Mouse (Mus musculus): Measurements from ENCODE around the gene Eif4a3. TPM values are rescaled to one million over a fixed set of nuclear protein-coding genes. Genes with fewer than 3 reads are reported as not detected.

The Eif4a3 gene
- polyA plus RNA-seq, 1 experiment from 2014 or later = 213 TPM

DNA sequence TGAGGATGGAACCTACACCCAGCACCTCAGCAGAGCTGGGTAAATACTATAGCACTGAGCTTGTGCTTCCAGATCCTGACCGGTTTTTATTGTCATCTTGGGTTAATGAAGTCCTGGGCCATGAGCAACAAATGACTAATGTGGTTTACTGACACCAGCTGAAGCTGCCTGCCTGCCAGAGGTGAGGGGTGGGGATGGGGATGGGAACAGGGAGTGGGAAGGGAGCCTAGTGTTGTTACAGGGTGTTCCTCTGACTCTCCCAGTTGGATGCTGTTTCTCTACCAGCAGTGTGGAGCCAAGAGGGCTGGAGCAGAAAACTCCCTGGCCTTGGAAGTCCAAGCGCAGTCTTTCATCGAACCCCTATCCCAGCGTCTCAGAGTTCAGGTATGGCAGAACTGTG lies 16.8 kb upstream of the Eif4a3 start:
- H3K4me3 ChIP-seq = no peak overlapping the region
- no peaks in the 10 kb centered on the region for H3K4me1 ChIP-seq (replicated peaks)
- no peaks in the 10 kb centered on the region for H3K36me3 ChIP-seq
- ATAC-seq (replicated peaks; ENCODE audit: insufficient number of reproducible peaks, insufficient read depth, low FRiP score, low read depth) = no peak
- H3K27me3 ChIP-seq = no peaks in the 10 kb centered on the region
- H3K9me3 ChIP-seq (replicated peaks) = no peaks in the 10 kb centered on the region
- 82% methylated on average over 4 of the region's 4 CpGs for WGBS
- H3K27ac ChIP-seq = no peak overlapping the region
- no peak overlapping the region for H3K9ac ChIP-seq
- no peak overlapping the region for H3K4me2 ChIP-seq

DNA sequence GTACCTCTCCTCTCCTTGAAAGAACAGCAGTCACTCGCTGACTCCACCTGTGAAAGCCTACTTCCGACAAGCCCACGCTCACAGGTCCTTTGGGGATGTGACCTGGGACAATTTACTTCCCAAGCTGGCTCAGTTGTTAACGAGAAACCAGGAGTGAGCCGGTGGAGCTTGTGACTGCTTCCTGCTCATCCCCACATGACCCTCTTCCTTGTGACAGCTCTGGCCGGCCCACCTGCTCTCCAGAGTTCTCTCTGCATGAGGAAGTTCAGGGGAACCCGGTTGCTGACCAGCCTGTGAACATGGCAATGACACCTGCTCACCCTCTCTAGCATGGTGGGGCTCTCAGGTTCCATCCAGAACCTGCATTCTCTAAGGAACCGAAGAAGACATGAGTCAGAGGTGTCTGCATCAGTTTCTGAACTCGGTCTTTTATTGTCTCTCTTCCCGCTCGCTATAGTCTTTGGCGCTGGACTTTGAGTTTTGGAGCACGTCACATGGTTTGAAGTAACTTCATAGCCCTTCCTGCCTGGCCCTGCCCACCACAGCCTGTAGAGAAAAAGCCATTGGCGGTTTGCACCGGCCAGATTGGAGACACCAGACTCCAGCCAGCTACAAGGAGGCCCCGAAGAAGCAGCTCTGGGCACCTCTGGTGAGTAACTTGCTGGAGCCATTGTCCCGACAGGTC lies 14.5 kb upstream of the Eif4a3 start:
- H3K4me2 ChIP-seq = no peak overlapping the region
- ATAC-seq (replicated peaks; ENCODE audit: insufficient number of reproducible peaks, insufficient read depth, low FRiP score, low read depth) = no peak
- no peaks in the 10 kb centered on the region for H3K36me3 ChIP-seq
- H3K4me3 ChIP-seq = no peak overlapping the region
- no peaks in the 10 kb centered on the region for H3K9me3 ChIP-seq (replicated peaks)
- H3K4me1 ChIP-seq (replicated peaks) = no peaks in the 10 kb centered on the region
- H3K27me3 ChIP-seq = peaks cover 13% of the 10 kb centered on the region
- H3K9ac ChIP-seq = no peak overlapping the region
- 70% methylated on average over 17 of the region's 17 CpGs for WGBS
- no peak overlapping the region for H3K27ac ChIP-seq

DNA sequence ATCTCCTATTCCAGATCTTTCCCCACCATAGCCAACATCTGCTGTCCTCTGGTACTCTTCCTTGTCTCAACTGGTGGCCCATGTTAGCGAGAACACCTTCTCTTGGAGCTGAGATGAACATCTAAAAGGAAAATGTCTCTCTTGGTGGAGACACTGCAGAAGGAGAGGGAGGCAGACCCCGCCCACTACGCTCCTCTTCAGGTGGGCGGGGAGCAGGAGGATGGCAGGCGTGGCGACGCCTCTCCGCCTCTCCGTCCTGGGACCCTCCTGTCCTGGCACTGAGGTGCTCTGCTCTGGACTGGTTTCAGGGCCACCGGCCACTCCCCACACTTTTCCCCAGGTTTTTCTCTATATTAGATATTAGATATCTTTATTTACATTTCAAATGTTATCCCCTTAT lies 10.7 kb upstream of the Eif4a3 start:
- Histone ChIP-seq H3K27ac (no peak overlapping the region), H3K9me3 (replicated peaks) (no peaks in the 10 kb centered on the region), H3K36me3 (no peaks in the 10 kb centered on the region), H3K27me3 (peaks cover 13% of the 10 kb centered on the region), H3K4me2 (no peak overlapping the region), H3K4me3 (no peak overlapping the region), H3K4me1 (replicated peaks) (peaks cover 23% of the 10 kb centered on the region), H3K9ac (no peak overlapping the region)
- ATAC-seq (replicated peaks; ENCODE audit: insufficient number of reproducible peaks, insufficient read depth, low FRiP score, low read depth) = no peak
- 24% methylated on average over 10 of the region's 10 CpGs for WGBS

DNA sequence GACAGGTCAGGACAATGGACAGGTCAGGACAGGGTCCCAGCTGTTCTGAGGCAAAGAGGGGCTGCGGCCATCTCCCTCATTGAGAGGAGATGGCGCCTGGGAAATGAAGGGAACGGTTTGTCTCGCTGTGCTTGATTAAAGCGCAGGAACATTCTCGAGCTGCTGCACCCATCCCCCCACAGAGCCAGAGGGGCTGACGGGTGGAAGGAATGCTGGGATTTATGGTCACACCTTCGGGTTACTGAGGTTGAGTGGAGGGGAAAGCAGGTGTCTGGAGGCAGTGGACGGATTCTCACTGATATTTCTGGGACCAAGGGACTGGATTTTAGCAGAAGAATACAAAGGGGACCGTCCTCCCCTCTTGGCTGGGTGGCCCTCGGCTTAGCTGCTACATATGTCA lies 8.0 kb upstream of the Eif4a3 start:
- no peak for ATAC-seq (replicated peaks; ENCODE audit: insufficient number of reproducible peaks, insufficient read depth, low FRiP score, low read depth)
- Histone ChIP-seq H3K9me3 (replicated peaks) (no peaks in the 10 kb centered on the region), H3K4me2 (no peak overlapping the region), H3K36me3 (no peaks in the 10 kb centered on the region), H3K4me1 (replicated peaks) (peaks cover 26% of the 10 kb centered on the region), H3K9ac (no peak overlapping the region), H3K27ac (peak overlapping the region; percentile 81), H3K4me3 (no peak overlapping the region), H3K27me3 (peaks cover 17% of the 10 kb centered on the region)
- WGBS = 27% methylated on average over 11 of the region's 11 CpGs

DNA sequence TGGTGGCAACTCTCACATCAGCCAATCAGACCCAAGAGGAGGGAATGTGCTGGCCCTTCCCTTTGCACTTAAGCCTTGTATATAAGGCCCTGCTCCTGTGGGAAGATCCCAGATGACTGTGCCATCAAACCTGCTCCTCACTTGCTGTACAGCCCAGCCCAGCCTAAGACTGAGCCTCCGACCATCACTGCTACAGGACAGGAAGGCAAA lies 7.7 kb upstream of the Eif4a3 start, which contains the start of gene Card14:
Card14 (plus strand) TSS at position 111 of the 210 bp plus-strand sequence.
- Histone ChIP-seq H3K9ac (no peak within 1 kb of the TSS), H3K36me3 (no peaks in the 10 kb centered on the region), H3K4me1 (replicated peaks) (peaks cover 26% of the 10 kb centered on the region), H3K4me2 (0 out of 2 replicates have a peak within 1 kb of the TSS, but pooled peaks have one; percentile 6), H3K27ac (peak within 1 kb of the TSS; percentile 81), H3K4me3 (no peak within 1 kb of the TSS), H3K27me3 (peaks cover 17% of the 10 kb centered on the region), H3K9me3 (replicated peaks) (no peaks in the 10 kb centered on the region)
- ATAC-seq (replicated peaks; ENCODE audit: insufficient number of reproducible peaks, insufficient read depth, low FRiP score, low read depth) = no peak
- WGBS = 51% methylated on average over 1 of the region's 1 CpGs

DNA sequence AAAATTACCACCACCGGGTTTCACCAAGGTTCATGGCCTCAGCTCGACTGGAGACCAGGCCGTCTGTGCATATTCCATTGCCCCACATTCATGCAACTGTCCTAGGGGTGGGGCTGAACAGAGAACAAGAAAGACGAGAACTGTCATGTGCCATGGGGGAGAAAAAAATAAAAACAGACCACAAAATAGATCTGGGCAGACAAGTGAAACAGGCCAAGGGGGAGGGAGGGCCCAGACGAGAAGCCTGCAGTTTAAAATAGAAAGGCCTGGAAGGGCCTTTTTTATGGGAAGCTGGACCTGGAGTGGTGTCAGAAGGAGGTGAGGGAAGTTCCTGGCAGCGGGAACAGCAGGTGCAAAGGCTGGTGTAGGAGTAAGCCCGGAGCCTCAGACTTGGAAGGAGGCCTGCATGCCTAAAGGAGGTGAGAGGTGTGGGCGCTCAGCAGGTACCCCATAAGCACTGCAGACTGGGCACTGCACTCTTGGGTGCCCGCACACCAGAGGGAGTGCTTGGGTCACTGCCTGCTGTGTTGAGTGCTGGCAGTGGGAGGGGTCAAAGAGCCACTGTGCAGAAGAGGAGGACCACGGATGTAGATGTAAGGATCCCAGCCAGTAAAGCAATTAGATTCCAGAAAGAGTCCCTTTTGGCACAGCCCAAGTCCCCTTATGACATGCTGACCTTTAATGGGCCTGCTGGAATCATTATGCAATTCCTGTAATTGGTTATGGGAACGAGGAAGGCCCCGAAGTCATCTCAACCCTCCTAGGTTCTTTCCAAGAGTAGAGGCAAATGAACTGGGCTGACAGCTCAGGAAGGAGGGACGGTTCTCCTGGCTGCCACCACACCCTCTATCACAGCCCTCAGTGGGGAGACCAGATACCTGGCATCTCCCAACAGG lies 7.1 kb upstream of the Eif4a3 start:
- WGBS = 41% methylated on average over 13 of the region's 13 CpGs
- H3K4me2 ChIP-seq = 0 out of 2 replicates have a peak overlapping the region, but pooled peaks have one; percentile 6
- peak; percentile 33; the same call in 1 of the 2 replicates for ATAC-seq (replicated peaks; ENCODE audit: insufficient number of reproducible peaks, insufficient read depth, low FRiP score, low read depth)
- H3K9ac ChIP-seq = no peak overlapping the region
- peaks cover 17% of the 10 kb centered on the region for H3K27me3 ChIP-seq
- no peak overlapping the region for H3K4me3 ChIP-seq
- no peaks in the 10 kb centered on the region for H3K36me3 ChIP-seq
- H3K4me1 ChIP-seq (replicated peaks) = peaks cover 26% of the 10 kb centered on the region
- H3K9me3 ChIP-seq (replicated peaks) = no peaks in the 10 kb centered on the region
- peak overlapping the region; percentile 81 for H3K27ac ChIP-seq

DNA sequence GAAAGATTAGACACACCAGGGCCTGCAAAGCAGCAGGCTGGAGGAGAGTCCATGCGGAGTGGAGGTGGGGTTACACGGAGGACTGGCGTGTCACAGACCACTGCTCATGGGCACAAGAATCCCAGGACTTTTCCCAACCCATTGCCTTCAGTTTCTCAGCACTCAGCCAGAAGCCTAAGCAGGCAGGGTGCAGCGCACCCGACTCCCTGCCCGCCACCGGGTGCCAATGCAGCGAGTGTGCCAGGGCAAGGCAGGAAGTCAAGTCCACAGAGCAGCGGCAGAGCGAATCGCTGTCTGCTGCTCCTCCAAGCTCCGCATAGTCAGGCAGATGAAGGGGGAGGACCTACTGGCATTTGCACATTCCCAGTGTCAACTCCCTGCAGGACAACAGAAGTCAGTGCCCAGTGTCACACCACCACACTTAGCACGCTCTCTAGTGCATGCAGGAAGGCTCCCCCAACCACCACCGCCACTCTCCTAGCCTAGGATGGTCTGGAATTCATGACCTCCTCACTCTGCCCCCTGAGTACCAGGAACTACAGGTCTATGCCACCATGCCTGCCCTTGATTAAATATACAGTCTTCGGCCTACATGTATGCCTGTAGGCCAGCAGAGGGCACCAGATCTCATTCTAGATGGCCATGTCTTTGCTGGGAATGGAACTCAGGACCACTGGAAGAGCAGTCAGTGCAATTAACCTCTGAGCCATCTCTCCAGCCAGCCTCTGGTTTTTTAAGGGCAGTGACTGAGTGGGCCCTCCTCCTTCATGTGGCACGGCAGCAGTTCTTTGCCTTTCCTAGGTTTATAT lies 5.2 kb upstream of the Eif4a3 start:
- ATAC-seq (replicated peaks; ENCODE audit: insufficient number of reproducible peaks, insufficient read depth, low FRiP score, low read depth) = no peak
- 47% methylated on average over 16 of the region's 16 CpGs for WGBS
- Histone ChIP-seq H3K27ac (no peak overlapping the region), H3K4me3 (no peak overlapping the region), H3K4me1 (replicated peaks) (peaks cover 28% of the 10 kb centered on the region), H3K36me3 (no peaks in the 10 kb centered on the region), H3K9ac (no peak overlapping the region), H3K27me3 (peaks cover 10% of the 10 kb centered on the region), H3K4me2 (no peak overlapping the region), H3K9me3 (replicated peaks) (no peaks in the 10 kb centered on the region)

DNA sequence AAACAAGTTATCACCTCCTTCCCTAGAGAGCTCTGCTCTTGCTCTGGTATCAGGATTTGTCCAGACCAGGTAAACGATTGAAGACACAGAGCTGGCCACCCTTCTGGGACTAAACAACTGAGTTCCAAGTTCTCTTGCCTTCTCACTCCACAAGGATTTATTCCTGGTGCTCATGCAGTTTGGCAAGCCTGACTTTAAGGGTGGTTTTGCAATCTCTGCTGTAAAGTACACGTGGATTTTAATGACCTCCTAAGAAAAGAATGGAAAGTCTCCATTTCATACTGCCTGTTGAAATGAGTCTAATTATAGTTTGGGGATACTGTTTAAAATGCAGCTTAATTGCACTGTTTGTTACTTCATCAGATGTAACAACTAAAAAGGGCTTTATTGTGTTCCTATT lies 1.1 kb upstream of the Eif4a3 start:
- Histone ChIP-seq H3K36me3 (peaks cover 19% of the 10 kb centered on the region), H3K27me3 (peaks cover 4% of the 10 kb centered on the region), H3K9ac (peak overlapping the region; percentile 82; the same call in 1 of the 2 replicates), H3K9me3 (replicated peaks) (no peaks in the 10 kb centered on the region), H3K4me2 (peak overlapping the region; percentile 76; the same call in 1 of the 2 replicates), H3K4me1 (replicated peaks) (peaks cover 23% of the 10 kb centered on the region), H3K4me3 (no peak overlapping the region), H3K27ac (no peak overlapping the region)
- WGBS = 22% methylated on average over 2 of the region's 2 CpGs
- ATAC-seq (replicated peaks; ENCODE audit: insufficient number of reproducible peaks, insufficient read depth, low FRiP score, low read depth) = no peak

DNA sequence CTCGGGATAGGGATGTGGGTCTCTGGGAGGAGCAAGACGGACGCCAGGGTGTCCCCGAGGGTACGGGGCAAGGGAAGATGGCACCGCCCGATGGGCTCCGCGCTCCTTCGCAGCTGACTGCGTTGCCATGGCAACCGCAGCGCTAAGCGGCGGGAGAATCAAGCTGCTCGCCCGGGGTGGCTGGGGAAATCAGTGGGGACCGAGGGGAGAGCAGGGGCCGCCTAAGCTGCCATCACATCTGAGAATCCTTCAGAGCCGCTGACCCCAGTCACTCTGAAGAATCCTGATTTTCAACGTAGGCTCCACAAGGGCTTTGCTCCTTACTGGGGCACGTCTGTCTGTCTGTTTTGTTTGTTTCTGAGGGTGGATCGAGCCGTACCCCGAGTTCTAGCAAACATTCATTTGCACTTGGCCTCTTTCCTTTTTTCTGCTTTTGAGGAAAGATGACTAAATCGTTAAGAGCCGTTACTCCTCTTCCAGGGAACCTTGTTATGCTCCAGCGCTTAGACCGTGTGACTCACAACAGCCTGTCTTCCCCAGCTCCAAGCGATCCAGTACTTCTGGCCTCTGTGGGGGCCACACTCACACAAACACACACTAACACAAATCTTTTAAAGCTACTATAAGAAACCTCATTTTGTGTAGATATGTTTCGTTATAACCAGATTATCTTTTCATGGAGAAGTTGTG lies 502 bp upstream of the Eif4a3 start:
- peak overlapping the region; percentile 93 for H3K4me3 ChIP-seq
- H3K36me3 ChIP-seq = peaks cover 25% of the 10 kb centered on the region
- H3K27ac ChIP-seq = peak overlapping the region; percentile 76
- peak overlapping the region; percentile 76 for H3K4me2 ChIP-seq
- peaks cover 4% of the 10 kb centered on the region for H3K27me3 ChIP-seq
- peaks cover 17% of the 10 kb centered on the region for H3K4me1 ChIP-seq (replicated peaks)
- no peaks in the 10 kb centered on the region for H3K9me3 ChIP-seq (replicated peaks)
- 2% methylated on average over 31 of the region's 31 CpGs for WGBS
- H3K9ac ChIP-seq = peak overlapping the region; percentile 82
- ATAC-seq (replicated peaks; ENCODE audit: insufficient number of reproducible peaks, insufficient read depth, low FRiP score, low read depth) = no peak

DNA sequence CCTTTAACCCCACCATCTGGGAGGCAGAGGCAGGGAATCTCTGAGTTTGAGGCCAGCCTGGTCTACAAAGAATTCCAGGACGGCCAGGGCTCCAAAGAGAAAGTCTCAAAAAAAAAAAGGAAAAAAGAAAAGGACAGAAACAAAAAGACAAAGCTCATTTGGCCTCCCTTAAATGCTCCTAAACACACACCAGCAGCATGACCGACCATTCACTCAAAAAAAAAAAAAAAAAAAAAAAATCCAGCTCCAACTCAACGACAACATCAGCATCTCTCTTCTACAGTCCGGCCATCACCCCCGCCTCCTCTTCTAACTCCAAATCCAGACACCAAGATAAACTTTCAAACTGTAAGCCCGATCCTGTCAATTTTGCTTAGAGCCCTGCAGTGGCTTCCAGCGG lies 972 bp downstream of the Eif4a3 start:
- no peak for ATAC-seq (replicated peaks; ENCODE audit: insufficient number of reproducible peaks, insufficient read depth, low FRiP score, low read depth)
- H3K27me3 ChIP-seq = no peaks in the 10 kb centered on the region; the same call in 1 of the 2 replicates
- 5% methylated on average over 7 of the region's 7 CpGs for WGBS

More for the DNA sequence above, 972 bp downstream of the Eif4a3 start:
- Histone ChIP-seq H3K9me3 (replicated peaks) (no peaks in the 10 kb centered on the region), H3K9ac (peak overlapping the region; percentile 95), H3K36me3 (peaks cover 39% of the 10 kb centered on the region), H3K4me2 (peak overlapping the region; percentile 79), H3K27ac (peak overlapping the region; percentile 83; the same call in 1 of the 2 replicates), H3K4me3 (peak overlapping the region; percentile 93), H3K4me1 (replicated peaks) (peaks cover 17% of the 10 kb centered on the region)

Data from heart, embryonic 15.5 days (tissue).